Mouse (Mus musculus): ENCODE measurements around the gene Nsdhl. TPM values are rescaled to one million over a fixed set of nuclear protein-coding genes. Genes with fewer than 3 reads are reported as not detected.

Nsdhl gene
- polyA plus RNA-seq, 1 experiment: 42.6 TPM

DNA sequence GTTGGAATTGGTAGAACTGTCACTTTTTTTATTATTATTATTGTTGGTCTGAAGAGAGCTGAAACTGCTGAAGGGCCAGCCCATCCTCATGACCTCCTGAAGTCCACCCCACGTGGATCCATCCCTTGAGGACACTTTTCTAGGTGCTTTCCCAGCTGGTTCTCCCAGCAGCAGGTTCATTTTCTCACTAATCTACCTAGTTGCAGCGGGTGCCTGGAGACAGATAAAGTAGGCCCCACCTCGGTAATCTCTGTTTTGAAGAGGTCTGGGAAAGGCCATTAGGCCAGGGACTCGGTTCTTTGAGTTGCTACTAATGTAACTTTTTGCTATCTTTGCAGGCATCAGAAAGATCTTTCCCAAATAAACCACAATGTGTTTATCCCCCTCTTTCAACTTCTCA, 87.3 kb downstream of the Nsdhl start:
- TF ChIP-seq POLR2A (IDR thresholded peaks at IDR 0.05; ENCODE audit: borderline replicate concordance, extremely low read depth, insufficient read depth, insufficient read length, poor library complexity, severe bottlenecking): no peak
- TF ChIP-seq CTCF (IDR thresholded peaks at IDR 0.05; ENCODE audit: borderline replicate concordance, extremely low read depth, insufficient read depth, insufficient read length): no peak
- DNase-seq (ENCODE audit: low read depth): no peak

DNA sequence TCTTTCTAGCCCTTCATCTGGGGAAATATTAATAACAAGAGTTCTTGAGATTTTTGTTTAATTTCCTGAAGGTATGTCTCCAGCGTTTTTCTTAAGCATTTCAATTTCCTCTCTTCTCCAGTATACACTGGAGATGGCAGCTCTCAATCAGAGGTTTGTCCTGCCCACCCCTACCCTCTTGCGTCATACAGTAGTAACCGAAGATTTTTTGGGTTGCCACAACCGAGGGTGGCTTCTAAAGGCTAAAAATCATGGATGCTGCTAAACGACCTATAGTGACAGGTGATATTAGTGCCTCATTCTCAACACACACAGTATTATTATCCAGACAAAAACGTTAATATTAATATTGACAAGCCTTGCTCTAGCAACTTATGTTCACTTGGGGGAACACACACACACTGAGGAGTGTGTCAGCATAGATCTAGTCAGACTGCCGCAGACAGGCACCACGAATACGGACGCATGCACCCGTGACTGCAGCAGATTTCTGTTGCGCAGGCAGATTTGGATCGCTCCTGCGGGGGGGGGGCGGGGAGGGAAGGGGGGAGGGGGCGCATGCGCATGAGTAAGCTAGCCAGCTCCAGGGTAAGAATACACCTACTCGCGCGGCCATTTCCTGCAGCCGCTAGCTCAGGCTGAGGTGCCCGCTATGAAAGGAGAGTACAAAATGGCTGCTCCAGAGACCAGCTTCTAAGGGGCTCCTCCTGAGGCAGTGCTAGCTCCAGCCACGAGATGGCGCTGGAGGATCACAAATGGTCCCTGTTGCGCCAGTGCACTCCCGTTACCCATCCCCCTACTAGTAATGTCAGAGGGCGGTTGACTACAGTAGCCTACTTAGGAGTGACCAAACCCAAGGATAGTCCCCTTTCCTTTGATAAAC, 89.5 kb downstream of the Nsdhl start:
- TF ChIP-seq CTCF (IDR thresholded peaks at IDR 0.05; ENCODE audit: borderline replicate concordance, extremely low read depth, insufficient read depth, insufficient read length) (peak; percentile 94), POLR2A (IDR thresholded peaks at IDR 0.05; ENCODE audit: borderline replicate concordance, extremely low read depth, insufficient read depth, insufficient read length, poor library complexity, severe bottlenecking) (peak; percentile 47; the same call in 1 of the 2 replicates)
- DNase-seq (ENCODE audit: low read depth): peak; percentile 97

Other genes with a start within 250 kb of the Nsdhl start
- 3.7 and 5.1 TPM in 2 replicates for gene Gabrq, start 93.4 kb upstream of the Nsdhl start, polyA plus RNA-seq (2012; rRNA removed)
- gene Cetn2, start 146 bp upstream of the Nsdhl start, polyA plus RNA-seq (2012; rRNA removed): 36.5 and 39.7 TPM in 2 replicates
- 1.2 and 1.5 TPM in 2 replicates for gene Zfp185, start 68.8 kb downstream of the Nsdhl start, polyA plus RNA-seq (2012; rRNA removed)
- gene Pnma5, start 118.5 kb downstream of the Nsdhl start, polyA plus RNA-seq (2012; rRNA removed): 0.07 and 0.11 TPM in 2 replicates
- gene Pnma3, start 146.2 kb downstream of the Nsdhl start, polyA plus RNA-seq (2012; rRNA removed): 14.5 and 15.1 TPM in 2 replicates
- 0.93 TPM in 1 of 2 replicates, not detected in the other for gene Xlr4a, start 163.9 kb downstream of the Nsdhl start, polyA plus RNA-seq (2012; rRNA removed)
- gene Xlr3a, start 178.5 kb downstream of the Nsdhl start, polyA plus RNA-seq (2012; rRNA removed): 1.7 and 4.0 TPM in 2 replicates
- 0.94 and 1.1 TPM in 2 replicates for gene Gm14685, start 198.5 kb downstream of the Nsdhl start, polyA plus RNA-seq (2012; rRNA removed)
- gene Xlr5b, start 230.2 kb downstream of the Nsdhl start, polyA plus RNA-seq (2012; rRNA removed): not detected in 2 replicates
- gene DXBay18, start 230.9 kb downstream of the Nsdhl start, polyA plus RNA-seq (2012; rRNA removed): 0.26 and 0.71 TPM in 2 replicates